Mouse (Mus musculus) kidney, postnatal 25 days (tissue): ENCODE results near the gene Birc5.
"Not testable (repeated sequence)": the region's sequence is repeated elsewhere in the genome, so short reads cannot be mapped to it uniquely, and the experiment has no call there.

Source experiments
- DNase-seq, 2 experiments: peaks; one replicate each; pipeline ENCODE4 v3.0.0; 2021; ENCODE audit warnings: mixed read lengths in 2 of 2

Birc5 gene

DNA sequence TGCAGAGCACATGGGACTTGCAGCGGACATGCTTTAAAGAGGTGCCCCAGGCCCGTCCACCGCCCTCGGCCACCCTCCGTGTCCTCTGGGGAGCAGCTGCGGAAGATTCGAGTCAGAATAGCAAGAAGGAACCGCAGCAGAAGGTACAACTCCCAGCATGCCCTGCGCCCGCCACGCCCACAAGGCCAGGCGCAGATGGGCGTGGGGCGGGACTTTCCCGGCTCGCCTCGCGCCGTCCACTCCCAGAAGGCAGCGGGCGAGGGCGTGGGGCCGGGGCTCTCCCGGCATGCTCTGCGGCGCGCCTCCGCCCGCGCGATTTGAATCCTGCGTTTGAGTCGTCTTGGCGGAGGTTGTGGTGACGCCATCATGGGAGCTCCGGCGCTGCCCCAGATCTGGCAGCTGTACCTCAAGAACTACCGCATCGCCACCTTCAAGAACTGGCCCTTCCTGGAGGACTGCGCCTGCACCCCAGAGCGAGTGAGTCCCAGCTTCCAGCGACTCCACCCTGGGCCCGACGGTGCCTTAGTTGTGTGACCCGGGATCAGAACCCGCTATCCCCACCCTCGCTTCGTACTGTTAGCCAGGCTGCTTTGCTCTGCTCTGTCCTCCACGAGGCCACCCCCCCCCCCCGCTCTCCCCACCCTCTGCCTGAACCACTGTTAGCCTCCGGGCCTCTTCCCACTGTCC is at the start of gene Birc5:
TSS of gene Birc5 (plus strand) at position 267 of the 687 bp plus-strand sequence.
- DNase-seq = peak; percentile 97 to 98

DNA sequence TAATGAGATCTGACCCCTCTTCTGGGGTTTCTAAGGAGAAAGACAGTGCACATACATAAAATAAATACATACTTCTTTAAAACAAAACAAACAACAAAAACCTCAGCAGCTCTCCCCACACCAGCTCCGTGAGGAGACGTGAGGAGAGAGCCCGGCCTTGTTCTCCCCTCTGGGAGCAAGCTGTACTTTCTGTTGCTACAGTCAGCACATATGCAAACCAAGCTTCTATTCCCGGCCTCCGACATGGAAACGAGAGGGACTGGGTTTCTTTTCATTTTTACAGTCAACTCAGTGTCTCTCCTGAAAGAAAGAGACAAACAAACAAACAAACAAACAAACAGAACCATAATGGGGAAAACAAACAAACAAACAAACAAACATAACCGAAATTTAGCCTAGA is 49.0 kb upstream of the Birc5 start:
- DNase-seq = no peak

DNA sequence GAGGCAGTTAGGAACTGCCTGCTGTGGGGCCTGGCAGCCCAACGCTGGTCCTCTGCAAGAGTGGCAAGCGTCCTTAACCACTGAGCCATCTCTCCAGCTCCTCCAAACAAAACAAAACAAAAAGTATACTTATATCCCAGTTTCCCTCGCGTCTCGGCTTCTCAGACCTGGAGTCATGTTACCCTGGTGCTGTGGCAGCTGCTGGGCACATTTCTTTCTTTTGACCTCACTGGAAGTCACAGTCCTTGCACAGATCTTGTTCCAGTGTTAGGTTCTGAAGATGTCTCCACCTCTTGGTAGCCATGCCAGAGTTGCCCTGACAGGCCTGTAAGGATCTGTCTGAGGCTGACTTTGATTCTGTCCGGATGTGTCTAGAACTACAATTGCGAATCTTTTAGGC is 47.4 kb upstream of the Birc5 start:
- DNase-seq = no peak

DNA sequence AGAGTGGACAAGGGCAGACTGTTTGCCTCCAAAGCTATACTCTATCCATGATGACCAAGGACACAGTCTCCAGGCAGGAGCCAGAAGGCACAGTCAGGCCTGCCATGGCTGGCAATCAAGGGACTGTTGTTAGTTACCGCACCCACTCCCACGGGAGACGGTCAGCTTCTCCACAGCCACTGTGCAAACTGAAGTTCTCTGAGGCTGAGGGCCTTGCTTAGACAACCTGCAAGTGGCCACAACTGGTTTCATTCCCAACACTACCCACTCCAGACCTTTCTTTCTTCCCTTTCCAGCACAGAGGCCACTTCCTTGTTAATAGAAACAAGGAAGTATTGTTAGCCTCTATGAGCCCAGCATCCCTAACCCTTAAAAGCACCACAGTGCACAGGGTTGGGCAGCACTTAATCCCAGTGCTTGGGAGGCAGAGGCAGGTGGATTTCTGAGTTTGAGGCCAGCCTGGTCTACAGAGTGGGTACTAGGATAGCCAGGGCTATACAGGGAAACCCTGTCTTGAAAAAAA is 45.8 kb upstream of the Birc5 start:
- no peak for DNase-seq

DNA sequence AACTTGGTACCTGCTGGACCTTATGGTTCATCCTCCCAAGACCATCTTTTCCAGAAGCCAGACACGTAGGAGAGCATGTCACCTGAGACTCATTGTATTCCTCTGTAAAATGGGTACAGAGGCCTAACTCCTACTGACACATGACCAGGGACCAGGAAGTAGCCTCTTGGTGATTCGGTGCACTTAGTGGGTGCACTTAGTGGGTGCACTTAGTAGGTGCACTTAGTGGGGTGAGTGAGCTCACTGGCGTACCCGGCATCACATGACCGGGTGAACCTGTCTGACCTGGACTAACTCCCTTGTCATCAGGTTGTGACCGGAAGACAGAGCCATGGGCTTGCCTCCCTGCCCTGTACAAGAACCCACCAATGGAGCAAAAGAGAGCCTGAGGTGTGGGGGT is 42.3 kb upstream of the Birc5 start:
- no peak for DNase-seq

DNA sequence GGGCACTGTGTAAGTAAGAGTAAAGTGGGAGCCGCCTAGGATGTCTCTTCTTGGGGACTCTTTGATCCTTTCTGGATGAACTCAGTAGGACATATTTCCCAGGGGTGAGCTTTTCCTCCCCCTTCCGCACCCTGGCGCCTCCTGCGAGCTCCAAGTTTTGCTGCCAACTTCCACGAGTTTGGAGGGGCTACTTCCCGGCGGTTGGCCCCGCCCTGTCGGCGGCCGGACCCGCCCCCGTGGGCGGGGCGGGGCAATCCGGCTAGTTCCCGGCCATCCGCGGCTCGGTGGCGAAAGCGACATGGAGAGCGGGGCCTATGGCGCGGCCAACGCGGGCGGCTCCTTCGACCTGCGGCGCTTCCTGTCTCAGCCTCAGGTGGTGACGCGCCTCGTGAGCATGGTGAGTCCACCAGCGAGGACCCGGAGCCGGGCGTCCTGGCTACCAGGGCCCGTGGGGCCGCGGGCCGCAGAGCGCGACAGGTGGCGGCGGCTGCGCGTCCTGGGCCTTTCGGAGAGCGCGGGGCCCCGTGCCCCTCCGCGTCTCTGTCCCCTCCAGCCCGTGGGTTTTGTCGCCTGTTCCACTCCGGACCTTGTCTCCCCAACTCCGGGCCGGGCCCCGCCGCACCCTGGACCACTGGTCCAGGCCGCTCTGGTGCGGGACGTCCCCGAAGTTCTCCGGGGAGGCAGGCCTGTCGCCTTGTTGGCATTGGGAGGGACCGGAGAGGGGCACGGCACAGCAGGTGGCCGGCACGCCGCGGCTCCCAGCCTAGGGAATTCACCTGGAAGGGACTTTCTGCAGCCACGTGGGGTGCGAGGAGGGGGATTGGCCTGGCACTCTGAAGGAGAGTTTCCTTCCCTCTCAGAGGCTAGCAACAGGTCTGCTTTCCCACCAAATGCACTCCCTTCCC is 39.4 kb upstream of the Birc5 start, which contains the start of the genes Gm20708 and Syngr2:
TSS of gene Gm20708 (plus strand) at position 262 of the 905 bp plus-strand sequence.
TSS of gene Syngr2 (plus strand) at position 262 of the 905 bp plus-strand sequence.
- DNase-seq = peak; percentile 79 to 87

DNA sequence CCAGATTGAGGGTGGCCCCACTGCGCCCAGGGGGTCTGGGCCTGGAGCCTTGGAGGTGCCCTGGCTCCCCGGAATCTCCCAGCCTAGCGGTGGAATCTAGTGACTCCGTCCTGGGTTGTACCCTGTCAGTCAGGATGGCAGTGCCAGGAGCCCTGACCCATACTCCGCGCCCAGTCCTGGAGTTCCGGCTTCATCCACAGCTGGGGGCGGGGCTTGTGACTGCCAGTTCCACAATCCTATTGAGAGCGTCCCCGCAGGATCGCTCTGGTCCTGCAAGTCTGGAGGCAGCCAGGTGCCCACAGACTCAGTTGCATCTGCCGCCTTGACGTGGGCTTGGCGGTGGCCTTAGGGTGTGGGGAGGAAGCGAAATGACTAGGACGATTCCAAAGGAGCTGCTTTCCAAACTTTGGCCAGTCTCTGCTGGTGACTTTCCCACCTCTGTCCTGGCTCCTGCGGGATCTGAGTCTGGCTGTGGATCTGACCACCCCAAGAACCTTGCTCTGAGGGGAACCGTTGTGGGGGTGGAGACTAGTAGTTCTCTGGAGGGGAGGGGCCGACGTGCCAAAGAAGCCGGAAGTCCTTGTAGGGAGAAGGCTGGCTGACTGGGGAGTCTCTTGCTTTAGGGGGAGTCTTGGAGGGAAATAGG is 38.5 kb upstream of the Birc5 start:
- peak; percentile 96 to 98 for DNase-seq

DNA sequence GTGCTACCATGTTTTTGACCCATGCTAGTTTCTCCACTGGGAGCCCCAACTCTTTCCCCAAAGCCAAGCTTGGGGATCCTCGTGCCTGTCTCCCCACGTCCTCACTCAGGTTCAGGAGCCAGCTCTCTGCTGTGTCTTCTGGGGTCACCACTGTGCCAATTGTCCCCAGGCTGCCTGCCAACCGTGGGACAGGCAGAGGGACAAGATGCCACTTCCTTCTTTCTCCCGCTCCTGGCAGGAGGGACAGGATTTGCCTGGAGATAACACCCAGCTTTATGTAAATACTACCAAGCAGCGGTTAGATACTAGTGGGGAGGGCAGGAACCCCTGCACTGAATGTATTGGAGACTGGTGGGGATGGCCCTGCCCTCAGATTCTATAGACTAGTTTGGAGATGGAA is 35.2 kb upstream of the Birc5 start:
- no peak for DNase-seq

DNA sequence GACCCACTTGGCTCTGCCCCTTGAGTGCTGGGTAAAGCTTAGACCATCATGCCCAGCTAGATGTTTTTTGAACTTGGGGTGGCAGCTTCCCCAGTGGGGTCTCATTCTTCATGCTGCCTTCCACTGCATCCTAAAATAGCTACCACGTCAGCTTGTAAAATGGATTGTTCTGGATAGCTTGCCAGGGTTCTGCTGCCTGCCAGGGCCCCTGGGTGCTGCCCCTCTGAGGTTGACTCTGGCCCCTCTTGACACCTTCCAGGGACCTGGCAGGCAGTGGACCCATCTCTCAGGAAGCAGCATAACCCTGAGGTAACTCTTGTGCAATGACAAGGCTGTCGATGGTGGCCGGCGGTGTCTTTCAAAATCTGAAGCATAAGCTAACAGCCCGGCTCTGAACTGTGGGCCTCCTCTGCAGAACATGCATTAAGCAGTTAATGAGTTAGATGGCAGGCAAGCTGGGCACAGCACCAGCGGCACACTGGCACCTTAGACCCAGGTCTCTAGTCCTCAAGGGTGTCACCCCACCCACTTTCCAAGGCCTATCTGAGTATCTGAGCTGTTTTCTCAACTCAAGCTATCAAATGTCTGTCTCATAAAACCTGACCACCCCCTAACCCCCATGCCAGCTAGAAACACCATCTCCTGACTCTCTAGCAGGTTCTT is 34.2 kb upstream of the Birc5 start:
- DNase-seq = no peak

DNA sequence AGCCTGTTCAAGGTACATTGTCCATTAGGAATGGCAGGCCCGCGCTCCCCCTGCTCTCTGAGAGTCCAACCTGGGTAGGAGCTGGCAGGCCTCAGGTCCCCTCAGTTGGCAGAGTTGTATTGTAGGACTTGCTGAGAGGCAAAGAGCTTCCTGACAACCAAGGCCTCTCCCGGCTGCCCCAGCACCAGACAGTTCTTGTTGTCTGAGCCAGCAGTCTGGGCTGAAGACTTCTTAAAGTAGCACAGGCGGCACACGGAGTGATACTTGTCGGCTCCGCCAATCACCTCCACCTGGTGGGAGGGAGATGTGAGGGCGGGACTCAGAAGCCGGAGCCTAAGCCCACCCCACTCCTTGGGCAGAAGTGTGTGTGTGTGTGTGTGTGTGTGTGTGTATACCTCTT is 33.2 kb upstream of the Birc5 start:
- DNase-seq = not testable (repeated sequence)

DNA sequence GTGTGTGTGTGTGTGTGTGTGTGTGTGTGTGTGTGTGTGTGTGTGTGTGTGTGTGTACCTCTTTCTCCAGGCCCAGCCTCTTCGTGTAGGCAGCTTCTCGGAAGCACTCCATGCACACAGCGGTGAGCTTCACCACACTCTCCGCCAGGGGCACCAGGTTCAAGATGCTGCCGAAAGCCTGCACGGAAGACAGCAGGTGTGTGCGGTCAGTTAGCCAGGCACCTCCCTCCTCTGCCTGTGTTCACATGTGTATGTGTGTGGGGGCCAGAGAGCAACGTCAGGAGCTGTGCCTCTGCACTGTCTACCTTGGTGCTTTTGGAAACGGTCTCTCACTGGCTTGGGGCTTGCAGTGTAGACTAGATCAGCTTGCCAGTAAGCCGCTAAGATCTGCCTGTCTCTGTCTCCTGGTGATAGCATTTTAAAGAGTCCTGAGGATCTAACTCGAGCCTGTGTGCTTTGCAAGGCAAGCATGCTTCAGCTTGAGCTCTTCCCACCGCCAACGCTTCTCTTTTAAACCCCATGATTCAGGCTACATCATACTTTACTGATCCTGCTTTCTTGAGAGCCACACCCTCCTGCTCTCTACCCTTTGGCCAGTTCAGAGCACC is 32.6 kb upstream of the Birc5 start:
- DNase-seq = no peak

DNA sequence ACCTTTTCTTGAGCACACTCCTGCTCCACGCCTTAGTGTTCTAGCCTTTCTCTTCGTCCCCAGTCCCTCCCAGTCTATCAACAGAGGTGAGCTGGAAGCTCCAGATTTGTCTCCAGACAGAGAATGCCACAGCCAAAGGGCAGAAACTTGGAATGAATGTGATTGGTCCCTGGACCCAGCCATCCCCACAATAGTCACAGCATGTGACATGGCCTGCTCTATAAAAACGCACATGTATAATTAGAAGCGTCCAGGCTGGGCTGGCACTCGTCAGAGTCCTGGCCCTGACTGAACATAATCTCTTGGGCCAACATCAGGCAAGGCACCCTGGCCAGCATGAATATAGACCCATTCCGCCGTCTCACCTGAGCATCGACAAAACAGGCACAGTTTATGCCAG is 30.0 kb upstream of the Birc5 start:
- DNase-seq = no peak

DNA sequence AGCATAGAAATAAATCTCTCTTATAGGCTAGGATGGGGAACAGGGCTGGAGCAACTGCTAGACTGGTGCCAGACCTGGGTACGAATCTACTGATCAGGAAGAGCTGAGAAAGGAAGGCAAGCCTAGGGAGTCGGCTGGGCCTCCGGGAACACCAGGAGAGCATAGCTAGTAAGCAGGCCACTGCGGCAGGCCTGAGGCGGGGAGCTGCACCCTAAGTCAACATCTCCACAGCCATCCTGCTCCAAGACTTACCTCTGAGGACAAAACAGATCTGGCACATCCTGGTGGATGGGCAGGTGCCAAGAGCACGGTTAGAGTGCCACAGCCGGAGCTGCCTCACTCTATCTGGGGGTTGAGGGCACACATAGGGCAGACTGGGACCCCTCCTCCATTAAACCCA is 28.9 kb upstream of the Birc5 start:
- no peak for DNase-seq

DNA sequence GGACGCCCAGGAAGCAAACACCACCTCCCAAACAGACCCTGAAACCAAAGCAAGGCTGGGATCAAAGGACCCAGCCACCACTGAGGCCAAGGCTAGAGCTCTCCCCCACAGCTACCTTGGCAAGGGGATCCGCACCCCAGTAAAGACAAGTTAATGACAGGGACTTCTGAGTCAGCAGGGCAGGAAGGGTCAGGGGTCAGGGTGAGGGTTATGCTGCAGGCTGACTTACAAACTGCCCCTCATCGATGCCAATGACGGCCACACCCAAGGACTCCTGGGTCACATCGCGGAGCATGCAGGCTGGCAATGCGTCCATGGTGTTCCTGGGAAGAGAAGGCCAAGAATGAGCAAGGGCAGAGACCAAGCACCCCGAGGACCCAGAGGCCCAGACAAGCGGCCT is 27.2 kb upstream of the Birc5 start:
- DNase-seq = no peak

DNA sequence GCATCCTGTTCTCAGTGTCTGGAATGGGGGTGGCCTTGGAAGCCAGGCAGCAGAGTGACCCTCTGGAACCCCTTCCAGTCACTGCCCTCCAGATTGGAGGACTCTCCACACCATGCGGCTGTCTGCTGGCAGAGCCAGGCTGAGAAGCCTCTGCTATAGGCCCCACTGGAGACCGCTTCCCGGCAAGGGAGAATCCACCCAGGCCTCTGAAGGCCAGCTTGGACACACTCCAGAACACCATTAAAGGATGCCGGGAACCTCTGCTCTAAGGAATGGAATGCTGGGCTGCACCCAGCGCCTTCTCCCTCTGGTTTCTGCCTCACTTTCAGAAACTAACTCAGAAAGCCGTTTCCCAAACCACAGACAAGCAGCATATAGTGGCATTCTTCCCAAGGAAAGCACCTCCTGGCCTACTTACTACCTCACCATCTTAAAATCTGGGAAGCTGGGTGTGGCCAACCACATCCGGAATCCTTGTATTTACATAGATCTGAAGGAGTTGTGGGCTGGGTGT is 26.3 kb upstream of the Birc5 start:
- DNase-seq = peak; percentile 55 to 68

DNA sequence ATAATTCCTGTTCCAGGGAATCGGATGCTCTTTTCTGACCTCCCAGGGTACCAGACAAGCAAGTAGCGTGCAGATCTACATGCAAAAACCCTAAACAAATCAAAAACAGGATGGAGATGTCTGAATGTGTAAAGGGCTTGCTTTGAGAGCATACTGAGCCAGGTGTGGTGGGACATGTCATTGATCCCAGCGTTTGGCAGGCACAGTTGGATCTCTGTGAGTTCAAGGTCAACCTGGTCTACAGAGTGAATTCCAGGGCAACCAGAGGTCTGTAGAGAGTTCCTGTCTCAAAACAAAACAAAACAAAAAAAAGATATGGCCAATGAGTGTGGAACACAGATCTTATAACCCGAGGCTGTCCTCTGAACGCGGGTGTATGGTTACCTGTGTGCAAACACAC is 25.6 kb upstream of the Birc5 start:
- DNase-seq = no peak

DNA sequence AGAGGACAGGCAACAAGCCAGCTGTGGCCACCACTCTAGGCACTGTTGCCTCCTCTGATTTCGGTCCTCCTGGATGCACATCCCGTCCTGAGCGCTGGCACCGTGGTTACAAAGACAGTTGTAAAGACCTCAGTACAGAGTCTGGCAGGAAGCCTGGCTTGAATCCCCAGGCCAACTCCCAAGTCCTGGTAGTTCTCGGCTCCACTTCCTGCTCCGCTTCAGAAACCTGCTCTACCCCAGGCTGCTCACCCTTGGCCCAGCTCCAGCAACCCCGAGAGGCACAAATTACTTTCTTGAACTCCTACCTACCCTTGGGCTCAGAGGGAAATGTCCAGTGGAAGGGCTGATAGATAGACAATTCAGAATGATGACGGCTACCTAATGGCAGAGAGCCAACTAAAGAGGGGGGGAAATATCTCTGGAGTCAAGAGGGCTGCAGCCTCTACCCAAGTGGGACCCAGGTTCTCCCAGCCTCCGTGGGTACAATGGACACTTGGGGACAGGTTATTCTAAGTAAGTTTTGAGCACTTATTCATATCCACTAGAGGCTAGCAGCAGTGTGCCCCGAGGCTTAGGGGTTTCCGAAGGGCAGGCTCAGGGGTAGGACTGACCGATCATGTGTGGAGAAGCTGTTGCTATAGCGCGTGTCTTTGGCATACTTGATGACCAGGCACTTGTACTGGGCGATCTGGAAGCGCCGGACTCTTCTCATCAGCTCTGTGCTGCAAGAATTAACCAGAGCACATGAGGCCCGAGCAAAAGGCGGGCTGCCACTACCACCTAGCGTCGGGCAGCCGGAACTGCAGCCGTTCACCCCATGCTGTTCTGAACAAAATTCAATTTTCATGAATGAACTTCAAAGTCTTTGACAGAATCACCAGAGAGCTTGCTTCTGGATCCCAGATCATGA is 24.7 kb upstream of the Birc5 start:
- DNase-seq = peak; percentile 82 to 92

DNA sequence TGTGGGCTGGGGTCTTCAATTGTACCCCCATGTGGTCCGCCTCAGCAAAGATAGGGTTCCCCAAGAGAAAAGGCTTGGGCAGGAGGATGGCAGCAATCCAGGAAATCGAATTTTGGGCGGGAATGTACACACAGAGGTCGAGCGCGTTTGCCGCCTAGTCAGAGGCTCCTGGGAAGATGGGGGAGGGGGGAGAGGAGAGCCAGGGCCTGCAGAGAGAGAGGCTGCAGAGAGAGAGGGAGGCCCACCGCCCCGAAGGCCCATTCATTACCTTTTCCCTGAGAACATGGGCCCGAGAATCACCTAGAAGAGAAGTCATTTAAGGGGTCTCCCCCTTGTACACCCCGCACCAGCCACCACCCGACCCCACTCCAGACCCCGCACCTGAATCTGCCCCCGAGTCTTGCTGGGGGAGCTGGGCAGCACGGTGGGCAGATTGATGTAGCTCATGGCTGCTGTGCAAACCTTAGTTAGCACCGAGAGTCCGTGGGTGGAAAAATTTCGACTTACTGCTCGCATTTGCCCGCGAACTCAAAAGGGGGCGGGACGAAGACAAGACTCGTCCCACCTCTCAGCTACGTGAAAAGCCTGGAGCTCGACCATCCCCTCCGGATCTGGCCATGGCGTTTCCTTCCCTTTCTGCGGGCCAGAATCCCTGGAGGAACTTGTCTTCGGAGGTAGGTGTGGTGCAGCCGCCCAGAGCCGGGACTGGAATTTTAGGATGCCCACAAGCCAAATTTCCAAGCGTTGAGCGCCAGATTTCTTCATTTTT is 23.5 kb upstream of the Birc5 start, which contains the start of the genes Afmid and Tk1:
TSS of gene Afmid (plus strand) at position 592 of the 769 bp plus-strand sequence.
TSS of gene Tk1 (minus strand) at position 760 of the 769 bp plus-strand sequence.
- DNase-seq = peak; percentile 87 to 93

DNA sequence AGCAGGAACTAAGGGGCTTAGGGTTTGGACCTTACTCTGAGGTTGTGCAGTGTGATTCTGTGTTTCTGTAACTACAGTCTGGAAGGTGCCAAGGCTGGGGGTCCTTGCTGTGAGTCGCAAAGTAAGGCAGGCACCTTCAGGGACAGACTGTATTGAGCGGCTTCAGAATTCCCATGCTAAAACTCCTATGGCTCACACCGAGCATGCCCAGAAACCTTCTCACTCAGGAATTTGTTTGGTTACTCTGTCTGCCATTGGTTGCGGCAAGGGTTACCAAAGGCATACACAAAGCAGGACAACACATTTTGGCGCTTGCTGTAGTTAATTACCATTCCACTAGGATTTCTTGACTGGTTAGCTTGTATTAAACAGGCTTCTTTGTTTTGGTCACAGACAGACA is 22.9 kb upstream of the Birc5 start:
- DNase-seq = peak in 1 of 2 experiments; percentile 28

DNA sequence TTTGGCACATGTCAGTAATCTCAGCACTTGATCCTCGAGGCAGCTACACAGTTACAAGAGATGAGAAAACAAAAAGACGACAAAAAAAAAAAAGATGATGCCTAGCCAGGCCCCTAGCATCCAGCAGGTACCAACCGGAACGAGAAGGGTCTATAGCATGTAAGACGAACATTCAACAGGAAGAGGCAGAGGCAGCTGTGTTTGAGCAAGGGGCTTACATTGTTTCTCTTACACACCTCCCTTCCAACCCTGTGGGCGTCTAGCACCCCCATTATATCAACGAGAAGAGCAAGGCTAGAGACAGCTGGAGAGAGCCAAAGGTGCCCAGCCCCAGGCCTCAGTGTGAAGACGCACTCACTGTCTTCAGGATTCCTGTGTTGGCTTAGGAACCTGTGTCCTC is 22.1 kb upstream of the Birc5 start:
- no peak for DNase-seq
